Mouse (Mus musculus) heart, adult 2 months (tissue): ENCODE measurements at regions not wholly inside any gene's neighbourhood (a gene's known extent, or its start where the extent isn't known, plus 50 kb on each side); places are given as distances from the start of the nearest gene placed in this dataset.

Experiments
- EP300 ChIP-seq: fragments of 200-500 bp; IDR thresholded peaks from 2 replicates; pipeline ENCODE4 v1.6.1; 2011; ENCODE audit warnings: low read depth, low read length, control low read depth; ENCODE audit not compliant: insufficient read depth
- POLR2A ChIP-seq: fragments of 200-500 bp; IDR thresholded peaks from 2 replicates; pipeline ENCODE4 v1.6.1; 2011; ENCODE audit warnings: mild to moderate bottlenecking, low read depth, low read length, control low read depth; ENCODE audit not compliant: insufficient read depth

GRCm38 (mm10) chr6:52473924-52474323 is 160.6 kb downstream of the Evx1 start:
- TF ChIP-seq EP300 (no peak), POLR2A (no peak)
